Mouse (Mus musculus) kidney, postnatal 0 days (tissue): ENCODE results near the gene Ddx59. TPM values are rescaled to one million over a fixed set of nuclear protein-coding genes. Genes with fewer than 3 reads are reported as not detected.

Source experiments
- ATAC-seq: fragments of 200-750 bp; cut with Nextera tagmentation; replicated peaks from 2 replicates; pipeline ENCODE4 v1.8.0; 2017; ENCODE audit warnings: low read depth, moderate number of reproducible peaks, moderate TSS enrichment, moderate library complexity; ENCODE audit not compliant: low FRiP score
- DNase-seq: peaks from one replicate; pipeline ENCODE4 v3.0.0-alpha.2; 2016; ENCODE audit warnings: low spot score
- H3K27ac ChIP-seq: fragments of 300-500 bp; sonication (generic); 2 replicates; pipeline ENCODE4 v1.5.1; 2014; ENCODE audit warnings: mild to moderate bottlenecking
- H3K27me3 ChIP-seq: fragments of 300-500 bp; sonication (generic); 2 replicates; pipeline ENCODE4 v1.6.1; 2014; ENCODE audit warnings: low read length, mixed read lengths; ENCODE audit not compliant: insufficient read depth
- H3K36me3 ChIP-seq: fragments of 300-500 bp; sonication (generic); 2 replicates; pipeline ENCODE4 v1.6.1; 2014; ENCODE audit warnings: low read length, mixed read lengths; ENCODE audit not compliant: insufficient read depth
- H3K4me1 ChIP-seq: fragments of 300-500 bp; sonication (generic); replicated peaks from 2 replicates; pipeline ENCODE4 v1.6.1; 2014; ENCODE audit warnings: antibody characterized with exemption, low read length, mixed read lengths; ENCODE audit not compliant: insufficient read depth
- H3K4me2 ChIP-seq: fragments of 300-500 bp; sonication (generic); 2 replicates; pipeline ENCODE4 v1.6.1; 2014; ENCODE audit warnings: mild to moderate bottlenecking, low read length, moderate library complexity, mixed read lengths
- H3K4me3 ChIP-seq: fragments of 300-500 bp; sonication (generic); replicated peaks from 2 replicates; pipeline ENCODE4 v1.5.1; 2014; ENCODE audit warnings: low read depth, low read length
- H3K9ac ChIP-seq: fragments of 300-500 bp; sonication (generic); 2 replicates; pipeline ENCODE4 v1.6.1; 2014; ENCODE audit warnings: low read depth, low read length
- H3K9me3 ChIP-seq: fragments of 300-500 bp; sonication (generic); replicated peaks from 2 replicates; pipeline ENCODE4 v1.6.1; 2016; ENCODE audit warnings: low read length, inconsistent platforms, mixed read lengths
- CTCF ChIP-seq: IDR thresholded peaks from 2 replicates; pipeline ENCODE4 v1.5.1; 2016; ENCODE audit warnings: antibody characterized with exemption, low read depth, mild to moderate bottlenecking, moderate library complexity
- WGBS: fragments of 180-500 bp; shearing (Covaris S2); extraction: QIAGEN DNeasy Blood & Tissue Kit; methylation state at CpG from one replicate; pipeline ENCODE4 v1.1.7; 2014; 5-methylcytosine and 5-hydroxymethylcytosine counted together
- polyA plus RNA-seq: library from polyadenylated mRNA; unstranded; fragments of >200 nt; fragmentation: Nextera tagmentation; extraction: Ambion mirVana; gene quantifications from 2 replicates; pipeline ENCODE4 v1.2.1, GENCODE M21; 2015

Gene Ddx59
- polyA plus RNA-seq, 1 experiment from 2014 or later: 13.4 TPM

DNA sequence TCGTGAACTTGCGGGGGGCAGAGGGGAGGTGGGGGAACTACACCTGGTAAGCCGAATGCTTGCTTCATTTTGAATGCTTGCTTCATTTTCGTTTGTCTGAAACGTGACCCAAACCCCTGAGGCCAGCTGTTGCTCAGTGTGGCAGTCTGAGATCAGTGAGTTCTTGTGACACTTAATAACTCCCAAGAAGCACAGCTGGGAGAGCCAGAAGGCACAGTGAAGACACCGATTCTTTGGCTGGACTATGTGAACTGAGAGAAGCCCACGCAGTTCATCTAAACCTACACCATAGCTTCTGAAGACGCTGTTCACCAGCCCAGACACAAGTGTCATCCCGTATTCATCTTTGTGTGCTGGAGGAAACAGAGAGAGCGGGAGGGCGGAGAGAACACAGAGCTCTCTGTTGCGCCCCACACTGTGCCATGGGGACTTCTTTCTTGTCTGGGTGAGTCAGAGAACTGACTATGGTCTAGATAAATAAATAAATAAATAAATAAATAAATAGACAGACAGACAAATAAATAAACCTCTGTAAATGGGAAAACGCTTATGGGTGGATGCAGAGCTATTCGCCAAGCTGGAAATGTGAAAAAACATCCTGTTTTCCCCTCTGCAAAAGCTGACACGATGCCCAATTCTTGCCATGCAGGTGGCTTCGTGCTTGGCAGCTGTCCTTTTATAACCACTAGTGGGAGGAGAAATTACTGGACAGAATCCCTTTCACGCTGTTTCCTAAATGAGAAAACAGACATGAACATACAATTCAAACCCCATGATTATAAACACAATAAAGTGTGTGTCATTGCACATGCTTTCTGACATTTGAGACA lies 40.9 kb downstream of the Ddx59 start:
- Histone ChIP-seq H3K4me3 (no peak overlapping the region), H3K4me2 (no peak overlapping the region), H3K4me1 (no peaks in the 10 kb centered on the region), H3K36me3 (no peaks in the 10 kb centered on the region), H3K27me3 (no peaks in the 10 kb centered on the region), H3K9ac (no peak overlapping the region), H3K27ac (no peak overlapping the region), H3K9me3 (no peaks in the 10 kb centered on the region)
- TF ChIP-seq CTCF: no peak
- 69% methylated on average over 17 of the region's 17 CpGs for WGBS
- no peak for ATAC-seq
- DNase-seq: no peak

DNA sequence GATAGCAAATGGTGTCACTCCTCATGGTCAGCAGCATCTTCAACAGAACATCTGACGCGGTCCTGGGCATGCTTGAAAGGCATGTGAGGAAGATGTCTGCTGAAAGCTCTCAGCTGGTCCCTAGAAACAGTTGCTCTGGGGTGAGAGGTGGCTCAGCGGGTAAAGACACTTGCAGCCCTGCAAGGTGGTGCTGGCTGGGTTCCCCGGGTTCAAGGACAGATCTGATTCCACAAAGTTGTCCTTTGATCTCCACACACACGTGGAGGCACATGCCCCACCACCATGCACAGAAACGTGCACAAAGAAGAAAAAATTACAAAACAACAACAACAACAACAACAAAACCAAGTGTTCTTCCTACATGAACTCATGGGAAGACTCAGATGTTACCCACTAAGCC lies 41.7 kb downstream of the Ddx59 start:
- Histone ChIP-seq H3K9me3 (no peaks in the 10 kb centered on the region), H3K9ac (no peak overlapping the region), H3K27ac (no peak overlapping the region), H3K4me1 (no peaks in the 10 kb centered on the region), H3K4me3 (no peak overlapping the region), H3K36me3 (no peaks in the 10 kb centered on the region), H3K27me3 (no peaks in the 10 kb centered on the region), H3K4me2 (no peak overlapping the region)
- ATAC-seq: no peak
- no peak for DNase-seq
- no peak for TF ChIP-seq CTCF
- 78% methylated on average over 6 of the region's 6 CpGs for WGBS

DNA sequence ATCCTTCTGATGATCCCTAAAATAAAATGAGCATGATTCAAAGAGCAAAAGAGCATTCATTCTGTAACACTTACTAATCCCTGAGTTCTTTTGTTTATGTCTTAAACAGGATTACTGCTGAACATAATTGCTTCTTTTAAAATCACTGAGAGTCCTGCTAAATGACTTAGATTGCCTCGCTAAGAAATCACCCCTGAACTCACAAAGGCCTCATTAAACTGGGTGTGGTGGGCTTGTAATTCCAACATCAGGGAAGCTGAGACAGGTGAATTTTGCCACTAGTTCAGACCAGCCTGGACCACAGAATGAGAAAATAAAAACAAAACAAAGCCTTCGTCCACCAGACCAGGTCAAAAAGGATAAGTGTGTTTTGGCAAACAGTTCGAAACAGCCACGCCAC lies 42.3 kb downstream of the Ddx59 start:
- DNase-seq (no peak), ATAC-seq (no peak)
- no peaks in the 10 kb centered on the region for H3K36me3 ChIP-seq
- no peaks in the 10 kb centered on the region for H3K27me3 ChIP-seq
- 73% methylated on average over 4 of the region's 4 CpGs for WGBS
- H3K9ac ChIP-seq: no peak overlapping the region
- no peaks in the 10 kb centered on the region for H3K9me3 ChIP-seq
- no peak overlapping the region for H3K4me3 ChIP-seq
- H3K4me2 ChIP-seq: no peak overlapping the region
- no peak overlapping the region for H3K27ac ChIP-seq
- no peak for TF ChIP-seq CTCF
- H3K4me1 ChIP-seq: no peaks in the 10 kb centered on the region

DNA sequence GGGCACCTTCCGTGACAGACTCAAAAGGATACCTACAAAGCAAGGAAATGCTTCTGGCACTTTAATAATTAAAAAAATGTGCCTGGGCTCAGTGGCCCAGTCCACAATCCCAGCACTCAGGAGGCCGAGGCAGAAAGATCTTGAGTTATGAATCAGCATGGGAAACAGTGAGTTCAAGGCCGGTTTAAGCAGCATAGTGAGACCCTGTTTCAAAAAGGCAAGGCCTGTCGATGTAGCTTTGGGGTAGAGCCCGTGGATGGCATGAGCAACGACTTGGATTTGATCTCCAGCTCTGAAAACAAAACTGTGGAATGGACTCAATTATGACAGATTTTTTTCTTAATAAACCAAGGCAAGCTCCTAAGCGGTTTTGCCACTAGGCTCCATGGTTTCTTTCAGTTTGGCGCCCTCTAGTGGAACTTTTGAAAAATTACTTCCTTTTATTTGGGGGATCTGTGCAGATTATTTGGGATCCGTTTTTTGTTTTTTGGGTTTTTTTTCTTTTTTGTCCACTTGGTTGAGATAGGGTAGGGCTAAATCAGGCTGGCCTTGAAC lies 43.7 kb downstream of the Ddx59 start:
- no peak overlapping the region for H3K27ac ChIP-seq
- peak; percentile 89 for DNase-seq
- no peak overlapping the region for H3K4me3 ChIP-seq
- no peak for ATAC-seq
- peak; percentile 84 for TF ChIP-seq CTCF
- no peaks in the 10 kb centered on the region for H3K9me3 ChIP-seq
- H3K4me1 ChIP-seq: no peaks in the 10 kb centered on the region
- 28% methylated on average over 9 of the region's 9 CpGs for WGBS
- H3K36me3 ChIP-seq: no peaks in the 10 kb centered on the region
- no peaks in the 10 kb centered on the region for H3K27me3 ChIP-seq
- H3K9ac ChIP-seq: no peak overlapping the region
- no peak overlapping the region for H3K4me2 ChIP-seq

DNA sequence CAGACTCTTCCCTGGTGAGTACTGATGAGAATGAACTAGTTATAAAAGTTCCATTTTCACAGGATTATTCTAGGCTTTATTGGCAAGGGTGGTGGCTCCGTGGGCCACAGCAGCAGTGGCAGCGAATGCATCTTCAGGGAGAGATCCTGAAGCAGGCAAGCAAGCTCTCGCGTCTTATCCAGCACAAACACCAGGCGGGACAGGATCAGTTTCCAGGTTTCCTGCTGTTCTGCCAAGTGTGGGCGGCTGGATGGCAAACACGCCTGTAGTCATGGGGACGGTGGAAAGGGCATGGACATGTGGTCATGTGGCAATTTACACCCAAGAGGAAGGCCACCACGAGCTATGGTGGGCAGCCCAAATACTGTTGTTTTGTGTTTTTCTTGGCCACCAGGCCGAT lies 47.4 kb downstream of the Ddx59 start:
- ATAC-seq (no peak), DNase-seq (no peak)
- H3K4me3 ChIP-seq: no peak overlapping the region
- H3K9me3 ChIP-seq: no peaks in the 10 kb centered on the region
- H3K4me2 ChIP-seq: no peak overlapping the region
- no peaks in the 10 kb centered on the region for H3K27me3 ChIP-seq
- no peak overlapping the region for H3K27ac ChIP-seq
- WGBS: 39% methylated on average over 10 of the region's 10 CpGs
- H3K36me3 ChIP-seq: no peaks in the 10 kb centered on the region
- no peak overlapping the region for H3K9ac ChIP-seq
- TF ChIP-seq CTCF: no peak
- peaks cover 4% of the 10 kb centered on the region; the same call in 1 of the 2 replicates for H3K4me1 ChIP-seq

DNA sequence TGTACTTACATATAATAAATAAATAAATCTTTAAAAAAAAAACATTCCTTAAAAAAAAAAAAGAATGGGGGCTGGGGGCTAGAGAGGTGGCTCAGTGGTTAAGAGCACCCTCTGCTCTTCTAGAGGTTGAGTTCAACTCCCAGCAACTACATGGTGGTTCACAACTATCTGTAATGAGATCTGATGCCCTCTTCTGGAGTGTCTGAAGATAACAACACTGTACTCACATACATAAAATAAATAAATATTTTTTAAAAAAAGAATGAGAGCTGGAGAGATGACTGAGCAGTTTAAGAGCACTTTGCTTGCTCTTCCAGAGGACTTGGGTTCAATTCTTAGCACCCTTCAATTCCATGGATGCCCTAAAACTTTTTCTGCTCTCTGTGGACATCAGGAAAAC lies 50.1 kb downstream of the Ddx59 start:
- H3K27me3 ChIP-seq: no peaks in the 10 kb centered on the region
- H3K9me3 ChIP-seq: no peaks in the 10 kb centered on the region
- ATAC-seq (no peak), DNase-seq (no peak)
- H3K36me3 ChIP-seq: no peaks in the 10 kb centered on the region
- peaks cover 4% of the 10 kb centered on the region; the same call in 1 of the 2 replicates for H3K4me1 ChIP-seq
- H3K9ac ChIP-seq: no peak overlapping the region
- peak; percentile 26 for TF ChIP-seq CTCF
- no peak overlapping the region for H3K4me2 ChIP-seq
- no peak overlapping the region for H3K27ac ChIP-seq
- no peak overlapping the region for H3K4me3 ChIP-seq
